Mouse (Mus musculus): ENCODE data around the gene Tyrobp. TPM values are rescaled to one million over a fixed set of nuclear protein-coding genes. Genes with fewer than 3 reads are reported as not detected.
A peak's percentile ranks its signal among the peaks of the same experiment; 100 is the strongest.

Tyrobp gene
- 32.2 and 34.7 TPM in 2 replicates for polyA plus RNA-seq (2015; fragmentation: Nextera tagmentation; extraction: Ambion mirVana)

GRCm38 (mm10) chr7:30413596-30413995 is at the start of gene Tyrobp:
Gene Tyrobp, plus strand, starts transcription at chr7:30413760.
- no peak within 1 kb of the TSS for H3K9ac ChIP-seq (ENCODE audit: low read length)
- no peaks in the 10 kb centered on the region for H3K9me3 ChIP-seq (replicated peaks; ENCODE audit: control insufficient read depth, low read length)
- WGBS, result 58% methylated on average over 5 of the region's 5 CpGs
- 0 out of 2 replicates have a peak within 1 kb of the TSS, but pooled peaks have one; percentile 33 for H3K27ac ChIP-seq (ENCODE audit: low read length)
- H3K4me2 ChIP-seq (ENCODE audit: low read depth, low read length), result no peak within 1 kb of the TSS
- H3K36me3 ChIP-seq (ENCODE audit: control insufficient read depth, insufficient read depth), result no peaks in the 10 kb centered on the region
- no peak within 1 kb of the TSS for H3K4me3 ChIP-seq (ENCODE audit: low read length)
- 0 out of 2 replicates have a peak, but pooled peaks have one; percentile 14 for ATAC-seq (replicated peaks; ENCODE audit: extremely low read depth, insufficient read depth, low FRiP score)
- no peaks in the 10 kb centered on the region for H3K27me3 ChIP-seq (ENCODE audit: control insufficient read depth, insufficient read depth, low read length)
- H3K4me1 ChIP-seq (ENCODE audit: control insufficient read depth, insufficient read depth, low read length), result no peaks in the 10 kb centered on the region

- Histone ChIP-seq H3K27me3 (ENCODE audit: control insufficient read depth, insufficient read depth, low read length) (peaks cover 14% of the 10 kb centered on the region), H3K27ac (ENCODE audit: low read length) (no peak overlapping the region), H3K4me2 (ENCODE audit: low read depth, low read length) (no peak overlapping the region), H3K9me3 (replicated peaks; ENCODE audit: control insufficient read depth, low read length) (no peaks in the 10 kb centered on the region), H3K36me3 (ENCODE audit: control insufficient read depth, insufficient read depth) (no peaks in the 10 kb centered on the region), H3K4me1 (ENCODE audit: control insufficient read depth, insufficient read depth, low read length) (peaks cover 6% of the 10 kb centered on the region; the same call in 1 of the 2 replicates), H3K9ac (ENCODE audit: low read length) (no peak overlapping the region), H3K4me3 (ENCODE audit: low read length) (no peak overlapping the region)
- ATAC-seq (replicated peaks; ENCODE audit: extremely low read depth, insufficient read depth, low FRiP score), result no peak
- 60% methylated on average over 2 of the region's 2 CpGs for WGBS
Measured at GRCm38 (mm10) chr7:30367466-30367865, 46.1 kb upstream of the Tyrobp start.

GRCm38 (mm10) chr7:30373501-30373962 is 40.0 kb upstream of the Tyrobp start:
- ATAC-seq (replicated peaks; ENCODE audit: extremely low read depth, insufficient read depth, low FRiP score), result peak; percentile 98
- peak overlapping the region; percentile 63 for H3K4me3 ChIP-seq (ENCODE audit: low read length)
- under 1% methylated on average over 21 of the region's 21 CpGs for WGBS
- peak overlapping the region; percentile 80 for H3K4me2 ChIP-seq (ENCODE audit: low read depth, low read length)
- peaks cover 3% of the 10 kb centered on the region for H3K4me1 ChIP-seq (ENCODE audit: control insufficient read depth, insufficient read depth, low read length)
- no peak overlapping the region for H3K27ac ChIP-seq (ENCODE audit: low read length)
- H3K27me3 ChIP-seq (ENCODE audit: control insufficient read depth, insufficient read depth, low read length), result no peaks in the 10 kb centered on the region
- H3K36me3 ChIP-seq (ENCODE audit: control insufficient read depth, insufficient read depth), result no peaks in the 10 kb centered on the region
- H3K9me3 ChIP-seq (replicated peaks; ENCODE audit: control insufficient read depth, low read length), result no peaks in the 10 kb centered on the region
- peak overlapping the region; percentile 73 for H3K9ac ChIP-seq (ENCODE audit: low read length)

- Histone ChIP-seq H3K9me3 (replicated peaks; ENCODE audit: control insufficient read depth, low read length) (no peaks in the 10 kb centered on the region), H3K9ac (ENCODE audit: low read length) (no peak overlapping the region), H3K4me2 (ENCODE audit: low read depth, low read length) (no peak overlapping the region), H3K4me1 (ENCODE audit: control insufficient read depth, insufficient read depth, low read length) (no peaks in the 10 kb centered on the region), H3K27ac (ENCODE audit: low read length) (no peak overlapping the region), H3K4me3 (ENCODE audit: low read length) (no peak overlapping the region), H3K36me3 (ENCODE audit: control insufficient read depth, insufficient read depth) (no peaks in the 10 kb centered on the region), H3K27me3 (ENCODE audit: control insufficient read depth, insufficient read depth, low read length) (no peaks in the 10 kb centered on the region)
- WGBS, result 53% methylated on average over 5 of the region's 5 CpGs
- ATAC-seq (replicated peaks; ENCODE audit: extremely low read depth, insufficient read depth, low FRiP score), result no peak
Measured at GRCm38 (mm10) chr7:30380061-30380460, 33.5 kb upstream of the Tyrobp start.

- Histone ChIP-seq H3K4me2 (ENCODE audit: low read depth, low read length) (no peak overlapping the region), H3K36me3 (ENCODE audit: control insufficient read depth, insufficient read depth) (no peaks in the 10 kb centered on the region), H3K9ac (ENCODE audit: low read length) (no peak overlapping the region), H3K9me3 (replicated peaks; ENCODE audit: control insufficient read depth, low read length) (no peaks in the 10 kb centered on the region), H3K27me3 (ENCODE audit: control insufficient read depth, insufficient read depth, low read length) (no peaks in the 10 kb centered on the region), H3K4me3 (ENCODE audit: low read length) (no peak overlapping the region), H3K4me1 (ENCODE audit: control insufficient read depth, insufficient read depth, low read length) (no peaks in the 10 kb centered on the region), H3K27ac (ENCODE audit: low read length) (no peak overlapping the region)
- no peak for ATAC-seq (replicated peaks; ENCODE audit: extremely low read depth, insufficient read depth, low FRiP score)
- 77% methylated on average over 9 of the region's 9 CpGs for WGBS
Measured at GRCm38 (mm10) chr7:30384106-30384505, 29.5 kb upstream of the Tyrobp start.

GRCm38 (mm10) chr7:30392746-30393520 is 20.6 kb upstream of the Tyrobp start:
- Histone ChIP-seq H3K27me3 (ENCODE audit: control insufficient read depth, insufficient read depth, low read length) (no peaks in the 10 kb centered on the region), H3K4me1 (ENCODE audit: control insufficient read depth, insufficient read depth, low read length) (no peaks in the 10 kb centered on the region), H3K9me3 (replicated peaks; ENCODE audit: control insufficient read depth, low read length) (no peaks in the 10 kb centered on the region), H3K27ac (ENCODE audit: low read length) (no peak overlapping the region), H3K9ac (ENCODE audit: low read length) (no peak overlapping the region), H3K4me2 (ENCODE audit: low read depth, low read length) (no peak overlapping the region), H3K4me3 (ENCODE audit: low read length) (no peak overlapping the region), H3K36me3 (ENCODE audit: control insufficient read depth, insufficient read depth) (no peaks in the 10 kb centered on the region)
- ATAC-seq (replicated peaks; ENCODE audit: extremely low read depth, insufficient read depth, low FRiP score), result no peak
- 65% methylated on average over 4 of the region's 4 CpGs for WGBS

GRCm38 (mm10) chr7:30393631-30394030 is 19.9 kb upstream of the Tyrobp start:
- Histone ChIP-seq H3K9ac (ENCODE audit: low read length) (peak overlapping the region; percentile 41; the same call in 1 of the 2 replicates), H3K9me3 (replicated peaks; ENCODE audit: control insufficient read depth, low read length) (no peaks in the 10 kb centered on the region), H3K36me3 (ENCODE audit: control insufficient read depth, insufficient read depth) (no peaks in the 10 kb centered on the region), H3K27ac (ENCODE audit: low read length) (peak overlapping the region; percentile 69), H3K4me2 (ENCODE audit: low read depth, low read length) (peak overlapping the region; percentile 15; the same call in 1 of the 2 replicates), H3K4me1 (ENCODE audit: control insufficient read depth, insufficient read depth, low read length) (no peaks in the 10 kb centered on the region), H3K4me3 (ENCODE audit: low read length) (no peak overlapping the region), H3K27me3 (ENCODE audit: control insufficient read depth, insufficient read depth, low read length) (no peaks in the 10 kb centered on the region)
- no peak for ATAC-seq (replicated peaks; ENCODE audit: extremely low read depth, insufficient read depth, low FRiP score)
- 76% methylated on average over 4 of the region's 4 CpGs for WGBS

GRCm38 (mm10) chr7:30394379-30394778 is 19.2 kb upstream of the Tyrobp start:
- peak; percentile 83 for ATAC-seq (replicated peaks; ENCODE audit: extremely low read depth, insufficient read depth, low FRiP score)
- Histone ChIP-seq H3K9ac (ENCODE audit: low read length) (no peak overlapping the region), H3K27ac (ENCODE audit: low read length) (peak overlapping the region; percentile 69), H3K4me3 (ENCODE audit: low read length) (no peak overlapping the region), H3K4me1 (ENCODE audit: control insufficient read depth, insufficient read depth, low read length) (no peaks in the 10 kb centered on the region), H3K27me3 (ENCODE audit: control insufficient read depth, insufficient read depth, low read length) (no peaks in the 10 kb centered on the region), H3K9me3 (replicated peaks; ENCODE audit: control insufficient read depth, low read length) (no peaks in the 10 kb centered on the region), H3K36me3 (ENCODE audit: control insufficient read depth, insufficient read depth) (no peaks in the 10 kb centered on the region), H3K4me2 (ENCODE audit: low read depth, low read length) (peak overlapping the region; percentile 36; the same call in 1 of the 2 replicates)
- 57% methylated on average over 11 of the region's 11 CpGs for WGBS

GRCm38 (mm10) chr7:30394871-30395270 is 18.7 kb upstream of the Tyrobp start:
- 38% methylated on average over 2 of the region's 2 CpGs for WGBS
- Histone ChIP-seq H3K9me3 (replicated peaks; ENCODE audit: control insufficient read depth, low read length) (no peaks in the 10 kb centered on the region), H3K27ac (ENCODE audit: low read length) (peak overlapping the region; percentile 61; the same call in 1 of the 2 replicates), H3K4me3 (ENCODE audit: low read length) (no peak overlapping the region), H3K4me2 (ENCODE audit: low read depth, low read length) (peak overlapping the region; percentile 36; the same call in 1 of the 2 replicates), H3K9ac (ENCODE audit: low read length) (no peak overlapping the region), H3K27me3 (ENCODE audit: control insufficient read depth, insufficient read depth, low read length) (no peaks in the 10 kb centered on the region), H3K36me3 (ENCODE audit: control insufficient read depth, insufficient read depth) (no peaks in the 10 kb centered on the region), H3K4me1 (ENCODE audit: control insufficient read depth, insufficient read depth, low read length) (no peaks in the 10 kb centered on the region)
- no peak for ATAC-seq (replicated peaks; ENCODE audit: extremely low read depth, insufficient read depth, low FRiP score)

Data from heart, embryonic 16.5 days (tissue).